Mouse (Mus musculus): Measurements from ENCODE around the gene Dock8. TPM values are rescaled to one million over a fixed set of nuclear protein-coding genes. Genes with fewer than 3 reads are reported as not detected.

The Dock8 gene
- total RNA-seq, 2 experiments from 2014 or later = 4.4 to 5.2 TPM

GRCm38 (mm10) chr19:25057826-25058225, 58.5 kb downstream of the Dock8 start:
- no peak for DNase-seq (ENCODE audit: low spot score in 2 of 2)

DNA sequence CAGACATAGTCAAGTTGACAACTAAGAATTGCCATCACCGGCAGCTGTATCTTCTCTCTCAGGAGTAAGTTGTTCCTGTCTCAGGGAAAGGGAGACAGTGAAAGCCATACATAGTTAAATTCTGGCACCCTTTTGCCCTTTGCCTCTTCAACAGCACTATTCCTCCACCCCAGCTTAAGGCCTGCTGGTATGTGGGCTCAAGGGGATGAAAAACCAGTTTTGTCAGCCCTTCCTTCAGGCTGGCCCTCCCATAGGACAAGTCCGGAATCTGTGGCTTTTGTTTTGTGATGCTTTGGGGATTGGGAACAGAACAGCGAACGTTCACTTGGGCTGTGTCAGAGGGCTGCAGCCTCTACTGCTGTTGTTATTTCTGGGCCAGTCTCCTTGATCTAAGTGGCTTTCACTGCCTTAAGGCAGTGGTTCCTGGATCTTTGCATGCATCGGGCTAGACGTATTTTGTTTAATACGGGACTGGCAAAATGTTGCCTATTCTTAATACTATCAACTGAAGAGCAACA, 60.6 kb downstream of the Dock8 start:
- DNase-seq (ENCODE audit: low spot score in 2 of 2) = no peak

GRCm38 (mm10) chr19:25060375-25060774, 61.0 kb downstream of the Dock8 start:
- peak in 1 of 2 experiments; percentile 49 for DNase-seq (ENCODE audit: low spot score in 2 of 2)

DNA sequence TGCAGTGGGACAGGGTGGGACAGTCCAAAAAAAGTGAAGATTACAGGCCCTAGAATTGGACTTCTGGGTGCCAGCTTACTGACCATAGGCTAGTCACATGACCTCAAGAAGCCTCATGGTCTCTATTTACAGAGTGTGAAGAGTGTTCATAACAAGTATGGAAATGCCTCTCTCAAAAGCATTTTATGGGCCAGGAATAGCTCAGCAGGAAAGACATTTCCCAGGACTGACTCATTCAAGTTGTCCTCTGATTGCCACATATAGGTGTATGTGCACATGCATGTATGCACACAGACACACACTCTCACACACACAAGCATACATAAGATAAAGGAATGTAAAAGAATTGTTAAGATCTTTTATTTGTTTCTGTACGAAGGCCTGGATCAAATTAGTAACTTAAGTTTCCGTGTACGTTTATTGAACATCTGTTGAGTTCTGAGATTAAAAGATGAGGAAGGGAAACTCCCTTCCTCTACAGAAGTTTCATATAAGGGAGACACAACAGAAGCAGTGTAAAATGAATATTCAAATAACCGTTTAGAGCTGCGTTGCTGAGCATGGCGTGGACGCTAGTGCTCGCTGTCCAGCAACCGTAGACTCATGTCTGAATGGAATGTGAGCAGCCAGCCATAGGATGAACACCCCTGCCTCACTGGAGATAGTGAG, 63.0 kb downstream of the Dock8 start:
- no peak for DNase-seq (ENCODE audit: low spot score in 2 of 2)

GRCm38 (mm10) chr19:25062857-25063240, 63.5 kb downstream of the Dock8 start:
- no peak for DNase-seq (ENCODE audit: low spot score in 2 of 2)

GRCm38 (mm10) chr19:25066229-25066628, 66.9 kb downstream of the Dock8 start:
- no peak for DNase-seq (ENCODE audit: low spot score in 2 of 2)

- no peak for DNase-seq (ENCODE audit: low spot score in 2 of 2)
Measured at GRCm38 (mm10) chr19:25068518-25068917, 69.2 kb downstream of the Dock8 start.

DNA sequence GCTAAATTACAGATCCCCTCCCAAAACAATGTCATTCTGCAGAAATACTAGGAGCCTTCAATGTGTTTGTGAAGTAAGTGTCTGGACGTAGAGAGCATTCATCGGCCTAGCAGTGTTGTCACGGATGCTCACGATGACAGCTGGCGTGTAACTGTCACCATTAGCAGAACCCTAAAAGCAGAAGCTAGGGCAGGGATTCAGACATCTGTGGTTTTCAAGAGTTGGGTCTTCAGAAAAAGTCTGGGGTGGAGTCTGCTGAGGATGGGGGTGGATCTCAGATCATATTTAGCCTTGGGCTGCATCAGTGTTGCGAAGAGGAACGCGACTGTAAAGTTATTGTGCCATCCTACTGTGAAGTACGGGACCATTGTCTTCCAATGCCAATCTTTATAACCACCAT, 73.2 kb downstream of the Dock8 start:
- no peak for DNase-seq (ENCODE audit: low spot score in 2 of 2)

- DNase-seq (ENCODE audit: low spot score in 2 of 2) = no peak
Measured at GRCm38 (mm10) chr19:25074741-25075140, 75.4 kb downstream of the Dock8 start.

DNA sequence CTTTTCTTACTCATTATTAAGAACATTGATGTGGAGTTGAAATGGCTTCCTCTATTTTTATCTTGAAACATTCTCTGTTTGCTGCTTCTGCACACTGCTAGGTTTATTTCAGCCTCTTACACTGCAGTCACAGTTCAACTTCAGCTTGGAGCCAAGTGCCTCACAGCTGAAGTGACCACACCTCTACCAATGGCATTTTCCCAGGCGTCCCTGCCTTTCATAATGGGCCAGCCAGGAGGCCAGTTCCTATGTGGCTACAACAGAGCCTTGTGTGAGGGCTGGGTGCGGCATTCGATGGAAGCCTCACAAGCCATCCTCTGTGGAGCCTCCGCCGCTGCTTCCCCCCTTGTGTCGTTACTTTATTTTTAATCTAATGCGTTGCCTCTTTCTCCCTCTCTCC, 78.3 kb downstream of the Dock8 start:
- DNase-seq (ENCODE audit: low spot score in 2 of 2) = no peak

DNA sequence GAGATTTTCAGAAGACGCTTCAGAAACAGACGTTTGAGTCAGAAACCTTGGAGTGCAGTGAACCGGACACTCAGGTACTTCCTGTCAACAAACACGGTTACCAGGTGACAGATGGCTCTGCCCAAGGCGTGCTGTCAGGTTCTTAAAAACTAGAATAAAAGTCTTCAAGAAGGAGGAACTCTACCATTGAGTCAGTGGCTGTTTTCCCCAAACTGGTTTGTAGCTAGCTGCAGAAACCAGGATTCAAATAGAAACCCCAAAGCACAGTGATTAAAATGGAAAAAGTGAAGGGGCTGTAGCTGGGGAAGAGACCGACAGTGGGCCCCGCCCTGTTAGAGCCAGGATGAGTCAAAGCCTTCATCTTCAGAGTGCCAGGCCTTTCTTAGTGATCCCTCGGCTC, 78.8 kb downstream of the Dock8 start:
- DNase-seq (ENCODE audit: low spot score in 2 of 2) = no peak

GRCm38 (mm10) chr19:25080166-25080565, 80.8 kb downstream of the Dock8 start:
- DNase-seq (ENCODE audit: low spot score in 2 of 2) = no peak

- no peak for DNase-seq (ENCODE audit: low spot score in 2 of 2)
Measured at GRCm38 (mm10) chr19:25082839-25083238, 83.5 kb downstream of the Dock8 start.

DNA sequence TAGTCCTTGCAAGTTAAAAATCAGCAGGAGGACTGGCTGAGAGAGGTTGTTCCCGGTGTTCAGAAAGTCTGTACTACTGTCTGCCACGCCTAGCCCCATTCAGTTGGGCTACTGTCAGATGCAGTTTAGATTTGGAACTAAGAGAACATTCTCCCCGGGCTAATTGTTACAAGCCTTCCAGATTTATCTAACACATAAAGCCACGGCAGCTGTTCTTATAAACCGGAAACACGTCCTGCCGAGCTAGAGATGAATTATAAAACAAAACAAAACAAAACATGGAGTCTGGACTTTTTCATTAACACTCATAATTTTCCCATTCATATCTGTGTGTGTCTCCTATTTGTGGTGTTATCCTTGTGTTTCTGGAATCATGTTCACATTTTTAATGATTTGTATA, 87.8 kb downstream of the Dock8 start:
- DNase-seq (ENCODE audit: low spot score in 2 of 2) = no peak

GRCm38 (mm10) chr19:25089746-25090145, 90.4 kb downstream of the Dock8 start:
- DNase-seq (ENCODE audit: low spot score in 2 of 2) = no peak

DNA sequence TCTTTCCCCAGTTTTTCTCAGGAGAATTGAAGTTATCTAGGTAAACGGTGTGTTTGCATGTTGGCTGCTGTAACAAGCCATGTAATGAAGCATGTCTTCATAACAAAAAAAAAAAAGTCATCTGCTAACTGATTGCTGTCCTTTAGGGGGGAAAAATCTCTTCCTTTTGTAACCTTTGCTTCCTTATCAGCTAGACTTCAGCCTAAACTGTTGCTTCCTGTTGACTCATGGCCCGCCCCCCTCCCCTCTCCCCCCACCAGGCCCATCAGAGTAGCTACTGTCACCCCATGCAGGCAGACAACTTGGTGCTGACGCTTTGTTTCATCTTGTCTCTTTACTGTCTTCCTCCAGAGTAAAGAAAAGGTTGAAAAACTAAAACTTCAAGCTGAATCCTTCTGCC, 95.8 kb downstream of the Dock8 start:
- DNase-seq (ENCODE audit: low spot score in 2 of 2) = no peak

- no peak for DNase-seq (ENCODE audit: low spot score in 2 of 2)
Measured at GRCm38 (mm10) chr19:25096316-25096715, 97.0 kb downstream of the Dock8 start.

- DNase-seq (ENCODE audit: low spot score in 2 of 2) = no peak
Measured at GRCm38 (mm10) chr19:25096986-25097385, 97.7 kb downstream of the Dock8 start.

DNA sequence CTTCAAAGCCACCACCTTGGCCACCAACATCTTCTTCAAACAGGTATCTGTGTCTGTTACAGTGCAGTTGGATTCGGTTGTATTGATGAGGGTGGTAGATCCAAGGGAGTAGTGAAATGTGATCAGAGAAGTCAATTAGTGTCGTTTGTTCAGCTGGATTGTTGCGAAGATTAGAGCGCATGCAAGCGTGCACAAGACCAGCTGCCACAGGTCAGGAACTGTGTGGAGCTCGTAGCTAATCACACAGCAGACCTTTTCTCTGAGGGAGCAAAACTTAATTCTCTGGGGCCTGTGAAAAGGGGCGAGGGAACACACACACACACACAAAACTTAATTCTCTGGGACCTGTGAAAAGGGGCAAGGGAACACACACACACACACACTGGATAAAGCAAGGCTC, 98.2 kb downstream of the Dock8 start:
- DNase-seq (ENCODE audit: low spot score in 2 of 2) = no peak

DNA sequence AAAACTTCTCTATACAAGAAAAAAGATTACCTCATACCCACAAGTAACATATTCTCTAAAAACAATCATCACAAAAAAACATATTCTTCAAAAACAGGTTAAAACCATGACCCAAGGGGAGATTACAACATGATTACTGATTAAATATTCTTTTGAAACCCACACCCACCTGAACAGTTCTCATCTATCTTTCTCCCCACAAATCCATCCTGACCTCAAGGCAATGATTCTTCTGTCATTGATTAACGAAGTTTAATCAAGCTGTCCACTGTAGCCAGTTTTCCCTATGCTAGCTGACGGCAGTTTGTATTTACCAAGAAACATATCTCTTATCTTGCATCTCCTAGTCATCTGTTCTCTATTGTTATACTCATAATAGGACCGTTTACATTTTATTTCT, 98.6 kb downstream of the Dock8 start:
- no peak for DNase-seq (ENCODE audit: low spot score in 2 of 2)

DNA sequence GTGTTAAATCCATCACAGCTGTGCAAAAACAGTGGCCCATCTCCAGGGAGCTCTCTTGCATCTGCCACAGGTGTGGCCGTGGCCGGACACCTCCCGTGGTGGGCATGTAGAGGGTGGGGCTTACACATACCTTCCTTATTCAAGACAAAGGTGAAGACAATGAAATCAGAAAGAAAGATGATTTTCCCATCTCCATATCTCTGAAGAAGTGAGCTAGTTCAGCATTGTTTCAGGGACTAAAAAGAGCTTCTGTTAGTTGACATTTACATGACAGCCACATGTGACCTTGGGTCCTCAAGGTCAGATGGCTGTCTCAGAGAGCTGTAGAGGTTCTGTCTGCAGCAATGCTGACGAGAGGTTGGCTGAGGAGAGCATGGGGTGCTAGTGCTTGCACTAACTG, 99.6 kb downstream of the Dock8 start:
- DNase-seq (ENCODE audit: low spot score in 2 of 2) = no peak

DNA sequence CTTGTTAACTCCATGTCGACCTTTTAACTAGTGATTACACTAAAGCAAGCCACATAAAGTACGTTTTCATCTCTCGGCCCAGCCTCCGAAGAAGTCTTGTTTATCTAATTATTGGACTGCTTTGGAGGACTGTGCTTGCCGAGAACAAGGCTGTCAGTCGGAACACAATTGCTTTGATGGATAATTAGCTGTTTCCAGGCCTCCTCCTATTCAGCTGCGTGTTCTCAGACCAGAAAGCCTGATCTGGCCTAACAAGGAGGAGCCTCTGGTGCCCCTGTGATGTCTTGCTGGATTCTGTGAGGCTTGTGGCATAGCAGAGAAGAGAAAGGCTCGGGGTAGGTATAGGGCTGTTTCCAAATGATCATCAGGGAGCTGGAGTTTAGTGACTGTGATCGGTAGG, 106.3 kb downstream of the Dock8 start:
- no peak for DNase-seq (ENCODE audit: low spot score in 2 of 2)

GRCm38 (mm10) chr19:25106315-25106714, 107.0 kb downstream of the Dock8 start:
- DNase-seq (ENCODE audit: low spot score in 2 of 2) = no peak

All from gastrocnemius, postnatal 4 days (tissue).